Mouse (Mus musculus) lung, postnatal 4 days (tissue): ENCODE measurements around the gene Gxylt2.
A peak's percentile ranks its signal among the peaks of the same experiment; 100 is the strongest.

Source experiments
- DNase-seq, 2 experiments: peaks; one replicate each; pipeline ENCODE4 v3.0.0; 2021

The Gxylt2 gene

DNA sequence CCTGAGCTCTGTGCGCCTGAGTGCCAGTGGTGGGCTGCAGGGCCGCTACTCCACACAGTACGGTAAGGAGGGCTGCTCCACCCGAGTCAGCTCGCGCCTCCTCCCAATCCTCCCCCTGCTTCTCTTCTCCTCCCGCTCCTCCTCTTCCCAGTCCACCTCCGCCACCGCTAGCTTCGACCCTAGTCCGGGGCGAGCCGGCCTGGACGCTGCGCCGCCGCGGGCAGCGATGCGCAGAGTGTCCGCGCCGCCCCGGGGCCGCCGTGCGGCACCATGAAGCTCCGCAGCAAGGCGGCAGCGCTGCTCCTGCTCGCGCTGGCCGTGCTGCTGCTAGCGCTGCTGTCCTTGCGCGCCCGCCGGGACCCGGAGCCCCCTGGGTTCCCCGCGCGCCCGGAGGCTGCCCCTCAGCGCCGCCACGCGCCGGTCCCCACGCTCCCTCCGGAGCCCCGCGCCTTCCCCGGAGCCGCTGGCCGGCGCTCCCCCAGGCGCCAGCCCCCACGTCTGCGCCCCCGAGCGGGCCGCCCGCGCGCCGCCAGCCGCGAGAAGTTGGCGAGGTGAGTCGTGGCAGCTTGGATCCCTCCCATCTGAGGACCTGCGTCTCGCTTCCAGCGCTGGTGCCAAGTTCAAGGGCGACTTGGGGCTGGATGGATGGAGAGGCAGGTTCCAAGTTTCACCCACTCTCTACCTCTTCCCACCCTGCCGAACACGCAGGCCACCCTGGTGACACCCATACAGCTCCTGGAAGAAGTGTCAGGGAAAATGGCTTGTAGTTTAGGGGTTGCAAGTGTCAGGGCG is at the start of gene Gxylt2:
TSS of gene Gxylt2 (plus strand) at position 161 of the 792 bp plus-strand sequence.
- peak; percentile 42 to 67 for DNase-seq

DNA sequence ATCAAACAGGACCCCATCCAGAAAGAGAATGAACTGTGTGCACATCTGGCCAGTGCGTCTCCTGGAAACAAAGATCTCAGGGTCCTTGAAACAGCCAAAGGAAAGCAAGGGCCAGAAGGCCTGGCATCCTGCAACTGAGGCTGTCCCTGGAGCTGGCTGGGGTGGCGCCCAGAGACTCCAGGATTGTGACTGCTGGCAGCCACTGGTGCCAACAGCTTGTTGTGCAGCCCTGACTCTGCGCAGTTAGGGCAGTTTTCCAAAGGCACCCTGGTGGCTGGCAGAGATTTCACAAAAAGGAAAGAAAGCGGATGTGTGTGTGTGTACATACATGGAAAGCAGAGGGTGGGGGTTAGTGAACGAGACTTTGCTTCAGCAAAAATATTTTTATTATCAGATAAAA is 44.1 kb upstream of the Gxylt2 start:
- peak; percentile 30 to 68 for DNase-seq

DNA sequence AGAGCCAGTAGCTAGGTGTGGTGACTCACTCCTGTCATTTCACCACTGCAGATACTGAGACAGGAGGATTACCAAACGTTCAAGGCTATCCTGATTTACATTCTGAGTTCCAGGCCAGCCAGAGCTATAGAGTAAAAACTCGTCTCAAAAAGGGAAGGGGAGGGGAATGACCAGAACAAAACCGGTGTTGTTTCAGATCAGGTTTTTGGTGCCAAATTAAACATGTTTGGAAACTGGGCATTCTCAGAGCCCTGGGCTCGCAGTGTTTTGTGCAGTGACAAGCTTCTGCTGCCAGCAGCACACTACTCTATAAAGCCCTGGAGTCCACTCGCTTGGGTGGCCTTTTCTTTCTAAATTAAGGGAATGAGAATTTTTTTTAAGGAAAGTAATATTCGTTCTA is 42.3 kb upstream of the Gxylt2 start:
- no peak for DNase-seq

DNA sequence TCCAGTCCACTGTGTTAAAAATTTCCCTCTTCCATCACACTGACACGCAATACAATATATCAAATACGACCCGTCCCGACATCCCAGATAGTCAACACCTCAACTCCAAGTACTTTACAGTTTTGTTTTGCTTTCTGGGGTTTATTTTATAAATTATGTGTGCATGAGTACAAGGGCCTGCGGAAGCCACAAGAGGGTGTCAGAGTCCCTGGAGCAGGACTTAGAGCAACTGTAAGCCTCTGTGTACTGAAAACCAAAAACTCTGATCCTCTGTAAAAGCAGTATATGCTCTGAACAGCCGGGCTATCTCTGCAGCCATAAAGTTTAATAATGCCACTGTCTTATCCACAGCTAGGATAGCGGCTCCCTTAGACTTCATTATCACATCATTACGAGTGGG is 36.9 kb upstream of the Gxylt2 start:
- no peak for DNase-seq

DNA sequence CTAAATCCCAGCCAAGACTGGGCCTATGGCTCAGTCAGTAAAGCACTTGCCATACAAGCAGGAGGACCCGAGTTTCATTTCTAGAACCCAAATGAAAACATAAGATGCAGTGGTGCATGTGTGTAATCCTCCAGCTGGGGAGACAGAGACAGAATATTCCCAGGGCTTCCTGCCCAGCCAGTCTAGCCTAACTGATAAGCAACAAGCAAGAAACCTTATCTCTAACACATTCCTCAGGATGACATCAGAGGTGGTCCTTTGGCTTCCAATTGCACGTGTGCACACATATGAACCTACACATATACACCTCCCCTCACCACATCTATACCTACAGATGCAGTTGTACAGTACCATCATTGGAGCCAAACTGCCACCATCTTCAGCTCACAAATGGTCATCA is 35.7 kb upstream of the Gxylt2 start:
- DNase-seq = no peak

DNA sequence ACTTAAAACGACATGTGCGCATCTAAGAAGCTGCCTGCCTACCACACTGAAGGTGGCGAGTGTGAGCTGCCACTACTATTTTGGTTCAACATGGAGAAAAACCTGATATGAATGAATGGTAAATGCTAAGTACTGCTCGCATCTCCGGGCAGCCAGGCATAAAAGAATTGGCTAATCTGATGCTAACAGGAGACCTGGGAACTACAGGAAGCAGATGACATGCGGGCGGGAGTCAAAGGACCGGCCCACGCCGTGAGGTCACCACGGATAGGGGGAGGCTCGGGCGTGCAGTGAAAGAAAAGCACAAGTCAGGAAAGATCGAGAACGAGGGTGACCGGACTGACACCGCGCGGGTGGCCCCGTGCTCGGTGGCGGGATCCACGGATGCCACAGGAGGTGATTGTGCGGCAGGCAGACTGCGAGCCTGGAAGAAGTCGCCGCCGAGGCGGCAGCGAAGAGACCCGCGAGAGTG is 34.1 kb upstream of the Gxylt2 start:
- peak; percentile 63 to 64 for DNase-seq

DNA sequence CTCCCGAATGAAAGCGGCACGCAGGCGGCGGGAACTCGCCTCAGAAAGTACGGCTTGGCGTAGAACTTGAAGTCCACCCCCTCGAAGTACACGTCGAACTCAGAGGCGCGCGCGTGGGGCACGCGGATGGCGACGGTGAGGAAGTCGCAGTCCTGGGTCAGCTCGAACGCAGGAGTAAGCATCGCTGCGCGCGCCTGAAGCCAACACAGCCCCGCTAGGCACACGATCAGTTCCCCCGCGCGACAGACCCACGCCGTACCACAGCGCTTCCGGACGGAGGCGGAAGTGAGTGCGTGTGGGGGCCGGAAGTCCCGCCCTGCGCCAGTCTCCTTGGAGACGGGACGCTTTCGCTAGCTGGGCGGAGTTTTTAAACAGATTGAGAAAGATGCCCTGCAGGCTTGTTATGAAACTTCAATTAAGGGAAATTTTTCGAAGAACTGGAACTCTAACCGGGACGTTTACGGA is 33.6 kb upstream of the Gxylt2 start, which contains the start of gene Shq1:
TSS of gene Shq1 (minus strand) at position 278 of the 465 bp plus-strand sequence.
- DNase-seq = peak; percentile 91

DNA sequence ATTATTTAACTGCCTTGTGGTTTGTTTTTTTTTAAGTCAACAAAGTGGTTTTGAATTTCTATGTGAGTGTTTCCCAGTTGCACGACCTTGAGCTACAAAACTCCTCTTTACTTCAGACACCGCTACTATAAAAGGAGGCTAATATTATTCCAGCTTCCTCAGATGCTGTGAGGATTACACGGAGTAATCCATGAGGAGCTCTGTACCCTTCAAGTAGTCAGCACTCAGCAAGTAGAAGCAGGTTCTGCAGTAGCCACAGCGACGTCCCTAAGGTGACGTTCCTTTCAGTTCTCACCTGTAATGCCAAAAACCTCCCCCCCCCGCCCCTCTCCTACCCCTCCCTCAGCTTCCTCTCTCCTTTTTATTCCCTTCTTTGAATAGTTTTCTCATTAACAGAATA is 33.1 kb upstream of the Gxylt2 start:
- DNase-seq = no peak

DNA sequence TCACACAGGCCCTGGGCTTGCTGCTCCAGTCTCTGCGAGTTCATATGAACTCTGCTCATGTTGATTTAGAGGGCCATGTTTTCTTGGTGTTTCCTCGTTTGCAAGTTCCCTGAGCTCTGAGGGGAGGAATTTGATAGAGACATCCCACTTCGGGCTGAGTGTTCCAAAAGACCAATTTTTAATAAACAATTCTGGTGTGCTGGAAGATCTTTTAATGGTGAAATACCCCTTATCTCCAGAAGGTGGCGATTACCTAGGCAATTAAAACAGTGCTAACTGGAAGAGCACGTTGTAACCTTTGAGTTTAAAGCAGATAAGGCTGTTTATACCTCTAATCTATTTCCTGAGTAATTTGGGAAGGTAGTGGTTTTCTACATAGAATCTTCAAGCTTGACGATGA is 29.6 kb upstream of the Gxylt2 start:
- DNase-seq = no peak

DNA sequence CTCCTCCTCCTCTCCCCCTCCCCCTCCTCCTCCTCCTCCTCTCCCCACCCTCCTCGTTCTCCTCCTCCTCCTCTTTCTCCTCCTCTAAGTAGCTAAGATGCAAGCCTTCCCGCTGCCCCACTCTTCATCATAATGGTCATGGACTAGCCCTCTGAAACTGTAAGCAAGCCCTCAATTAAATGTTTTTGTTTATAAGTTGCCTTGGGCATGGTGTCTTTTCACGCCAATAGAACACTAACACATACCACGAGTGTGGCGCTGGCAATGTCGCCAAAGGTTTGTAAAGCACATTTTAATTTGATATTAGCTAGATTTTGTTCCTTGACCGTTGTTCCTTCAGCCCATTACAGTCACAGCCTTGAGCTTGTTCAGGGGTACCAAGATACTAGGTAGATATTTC is 28.1 kb upstream of the Gxylt2 start:
- no peak for DNase-seq

DNA sequence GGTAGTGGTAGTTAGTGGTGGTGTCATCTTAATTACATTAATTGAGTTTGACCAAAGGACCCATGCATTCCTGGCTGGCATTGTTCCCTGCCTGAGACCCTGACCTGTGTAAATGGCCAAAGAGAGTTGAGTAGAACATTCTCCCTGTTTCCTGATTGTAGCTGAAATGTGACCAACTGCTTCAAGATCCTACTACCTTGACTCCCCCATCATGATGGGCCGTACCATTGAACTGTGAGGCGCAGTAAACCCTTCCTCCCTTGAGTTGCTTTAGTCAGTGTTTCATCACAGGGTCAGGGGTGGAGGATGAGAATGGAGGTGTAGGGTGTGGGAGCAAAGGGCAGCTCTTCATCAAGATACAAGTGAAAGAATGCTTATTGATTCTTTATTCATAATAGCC is 25.9 kb upstream of the Gxylt2 start:
- no peak for DNase-seq

DNA sequence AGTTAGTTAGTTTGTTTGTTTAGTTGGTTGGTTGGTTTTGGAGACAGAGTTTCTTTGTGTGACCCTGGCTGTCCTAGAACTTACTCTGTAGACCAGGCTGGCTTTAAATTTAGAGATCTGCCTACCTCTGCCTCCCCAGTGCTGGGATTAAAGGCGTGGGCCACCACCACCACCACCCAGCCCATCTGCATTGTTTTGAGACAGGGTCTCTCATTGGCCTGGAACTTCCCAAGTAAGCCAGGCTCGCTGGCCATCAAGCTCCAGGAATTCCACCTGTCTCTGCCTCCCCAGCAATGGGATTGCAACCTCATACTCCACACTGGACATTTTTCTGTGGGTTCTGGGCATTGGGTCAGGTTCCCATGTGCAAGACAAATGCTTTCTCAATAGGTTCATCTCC is 18.2 kb upstream of the Gxylt2 start:
- no peak for DNase-seq

DNA sequence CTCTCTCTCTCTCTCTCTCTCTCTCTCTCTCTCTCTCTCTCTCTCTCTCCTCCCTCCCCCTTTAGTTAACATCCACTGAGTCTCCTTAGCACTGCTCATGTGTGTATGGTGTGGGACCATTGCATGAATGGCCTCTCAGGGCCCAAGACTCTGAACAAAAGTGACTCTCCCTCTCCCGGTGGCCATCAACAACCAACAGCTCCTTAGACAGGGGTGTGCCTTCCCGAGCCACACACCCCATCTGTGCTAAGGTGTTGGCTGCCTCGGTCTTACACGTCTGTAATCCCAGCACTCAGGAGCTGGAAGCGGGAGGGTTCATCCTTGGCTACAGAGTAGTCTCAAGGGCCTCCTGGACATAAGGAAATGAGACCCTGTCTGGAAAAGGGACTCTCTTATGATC is 4.5 kb upstream of the Gxylt2 start:
- DNase-seq = no peak

DNA sequence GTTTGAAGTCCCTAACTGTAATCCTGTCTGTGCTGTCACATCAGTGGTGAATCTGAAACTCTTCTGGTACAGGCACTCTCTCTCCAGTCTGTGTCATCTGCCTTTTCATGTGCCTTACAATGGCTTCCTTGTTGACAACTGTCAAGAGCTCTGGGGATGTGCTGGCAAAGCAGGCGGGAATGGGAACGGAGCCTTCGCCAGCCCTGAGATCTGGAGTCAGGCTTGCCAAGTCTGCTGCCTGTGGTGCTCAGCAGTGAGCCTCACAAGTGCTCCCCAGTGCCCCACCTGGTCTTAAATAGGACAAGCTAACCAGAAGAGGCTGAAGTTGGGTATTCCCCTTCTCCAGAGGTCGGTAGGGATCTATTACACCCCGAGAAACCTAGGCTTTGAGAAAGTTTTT is 3.8 kb upstream of the Gxylt2 start:
- no peak for DNase-seq

DNA sequence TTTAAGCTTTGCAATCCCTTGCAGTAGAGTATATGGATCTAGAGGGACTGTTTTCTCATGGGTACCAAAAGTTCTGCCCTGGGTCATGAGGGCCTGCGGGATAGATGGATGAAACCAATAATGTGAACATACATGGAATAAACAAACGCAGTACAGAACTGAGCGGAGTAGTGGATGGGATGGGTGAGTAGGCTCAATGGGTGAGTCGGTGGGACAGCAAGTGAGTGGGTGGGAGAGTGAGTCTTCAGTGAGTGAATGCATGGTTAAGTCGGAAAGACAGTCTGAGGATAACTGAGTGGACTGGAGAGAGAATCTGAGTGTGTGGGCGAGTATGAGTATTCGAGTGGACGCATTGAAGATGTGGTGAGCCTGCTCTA is 349 bp upstream of the Gxylt2 start:
- DNase-seq = no peak

DNA sequence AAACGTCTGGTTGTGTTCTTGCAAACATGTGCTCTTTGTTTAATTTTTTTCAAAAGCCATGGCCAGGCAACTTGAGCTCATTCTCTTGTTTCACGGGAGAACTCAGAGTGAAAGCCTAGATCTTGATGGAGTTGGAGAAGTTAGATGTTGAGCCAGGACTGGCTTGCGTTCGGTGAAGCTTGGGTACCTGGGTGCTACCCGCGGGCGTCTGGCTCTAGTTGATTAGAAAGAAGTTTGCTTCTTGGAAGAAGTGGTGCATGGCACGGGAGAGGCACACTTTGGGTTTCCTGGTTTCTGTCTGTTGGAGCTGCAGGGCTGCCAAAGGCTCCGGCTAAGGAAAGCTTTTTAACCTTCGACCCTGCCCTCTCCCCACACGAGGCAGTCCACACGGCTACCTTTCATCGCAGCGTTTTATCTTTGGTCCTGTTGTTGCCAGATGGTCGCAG is 855 bp downstream of the Gxylt2 start:
- DNase-seq = no peak

DNA sequence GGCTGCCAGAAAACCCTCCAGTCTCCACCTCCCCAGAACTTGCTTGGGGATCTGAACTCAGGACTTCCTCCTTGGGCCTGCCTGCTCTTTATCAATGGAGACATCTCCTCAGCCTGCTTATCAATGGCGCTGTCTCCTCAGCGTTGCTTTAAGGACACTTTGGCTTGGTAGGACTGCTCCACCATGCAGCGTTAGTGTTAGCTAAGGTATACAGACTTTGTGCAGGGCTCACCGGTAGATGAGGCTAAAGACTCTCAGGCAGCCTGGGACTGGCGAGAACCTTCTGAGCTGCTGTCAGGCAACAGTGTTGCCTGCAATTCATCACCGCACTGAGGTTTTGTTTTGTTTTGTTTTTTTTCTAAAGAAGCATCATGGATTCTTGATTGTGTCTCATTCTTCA is 2.3 kb downstream of the Gxylt2 start:
- DNase-seq = no peak

DNA sequence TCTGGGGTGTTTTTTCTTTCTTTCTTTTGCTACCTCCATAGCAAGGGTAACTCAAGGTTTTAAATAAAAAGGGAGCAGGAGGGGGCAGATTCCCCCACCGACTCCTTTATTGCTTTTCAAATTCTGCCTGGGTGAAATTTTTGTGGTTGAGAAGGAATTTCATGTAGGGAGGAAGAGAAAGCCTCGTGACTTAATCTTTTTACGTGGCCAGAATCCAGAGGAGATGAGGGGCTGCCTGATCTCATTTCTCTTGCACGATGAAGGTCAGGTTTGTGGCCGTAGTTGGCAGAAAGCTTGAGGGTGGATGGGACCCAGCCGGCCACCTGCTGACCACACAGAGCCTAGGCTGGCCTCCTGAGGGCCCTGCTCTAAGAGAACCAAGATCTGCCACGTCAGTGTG is 3.0 kb downstream of the Gxylt2 start:
- no peak for DNase-seq

DNA sequence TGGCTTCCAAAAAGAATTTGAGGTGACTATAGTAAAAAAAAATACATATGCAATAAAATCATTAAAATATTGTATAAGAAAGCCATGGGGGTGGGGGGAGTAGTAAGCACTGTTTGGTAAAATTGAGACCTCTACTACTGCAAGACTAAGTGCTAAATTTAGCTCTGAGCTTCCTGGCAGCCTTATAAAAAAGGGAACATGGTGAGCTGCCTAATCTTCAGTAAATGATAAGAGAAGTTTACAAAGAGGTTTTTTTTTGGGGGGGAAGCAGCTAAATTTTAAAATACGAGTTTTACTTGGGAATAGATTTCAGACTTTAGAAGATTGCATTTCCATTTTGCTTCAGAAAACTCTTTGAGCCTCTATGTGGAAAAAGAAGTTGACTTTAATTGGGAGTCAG is 3.7 kb downstream of the Gxylt2 start:
- DNase-seq = no peak

DNA sequence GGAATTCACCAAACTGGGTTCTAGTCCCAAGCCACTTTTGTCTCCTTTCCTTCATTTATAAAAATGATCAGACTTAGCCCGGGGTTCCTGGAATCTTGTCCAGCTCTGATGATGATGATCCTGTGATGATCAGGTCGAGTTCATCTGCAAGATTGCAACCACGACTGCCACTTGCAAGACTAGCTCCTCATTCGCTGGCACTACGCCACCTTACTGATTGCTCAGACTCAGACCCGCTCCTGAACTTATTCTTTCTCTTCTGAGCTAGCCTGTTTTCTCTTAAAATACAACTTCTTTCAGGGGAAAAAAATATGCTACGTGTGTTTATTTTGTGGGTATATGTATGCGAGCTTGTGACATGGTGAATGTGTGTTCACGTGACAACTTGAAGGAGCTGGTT is 4.5 kb downstream of the Gxylt2 start:
- no peak for DNase-seq

DNA sequence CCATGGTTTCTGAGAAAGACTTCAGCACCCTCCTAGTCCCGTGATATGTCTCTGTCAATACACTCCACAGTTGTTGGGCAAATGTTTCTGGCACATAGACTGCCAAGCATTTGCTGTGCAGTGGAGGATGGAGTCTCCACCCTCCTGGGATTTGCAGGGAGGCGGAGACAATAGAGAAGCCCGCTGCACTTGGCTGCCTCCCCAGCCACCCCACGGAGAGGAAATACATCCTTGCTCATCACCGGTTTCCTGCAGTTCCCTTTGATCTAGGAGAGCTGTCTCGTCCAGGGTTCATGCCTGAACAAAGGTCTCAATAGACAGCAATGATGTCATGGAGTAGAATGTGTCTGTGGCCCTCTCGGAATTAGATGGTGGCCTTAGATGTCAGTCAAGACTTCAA is 4.9 kb downstream of the Gxylt2 start:
- DNase-seq = peak; percentile 69 to 87

DNA sequence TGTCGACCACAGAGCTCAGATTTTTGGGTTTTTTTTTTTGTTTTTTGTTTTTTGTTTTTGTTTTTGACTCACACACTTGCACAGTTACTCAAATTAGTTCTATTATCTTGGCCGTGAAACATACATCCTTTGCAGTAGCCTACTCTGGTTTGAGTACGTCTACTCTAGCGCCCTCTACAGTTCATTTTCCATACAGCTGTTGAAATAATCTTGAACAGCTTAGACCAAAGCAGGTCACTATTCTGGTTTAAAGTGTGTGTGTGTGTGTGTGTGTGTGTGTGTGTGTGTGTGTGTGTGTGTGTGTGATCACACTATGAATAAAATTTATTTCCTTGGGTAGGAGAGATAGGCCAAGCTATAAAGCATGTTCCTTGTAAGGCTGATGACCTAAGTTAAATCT is 5.6 kb downstream of the Gxylt2 start:
- DNase-seq = no peak

DNA sequence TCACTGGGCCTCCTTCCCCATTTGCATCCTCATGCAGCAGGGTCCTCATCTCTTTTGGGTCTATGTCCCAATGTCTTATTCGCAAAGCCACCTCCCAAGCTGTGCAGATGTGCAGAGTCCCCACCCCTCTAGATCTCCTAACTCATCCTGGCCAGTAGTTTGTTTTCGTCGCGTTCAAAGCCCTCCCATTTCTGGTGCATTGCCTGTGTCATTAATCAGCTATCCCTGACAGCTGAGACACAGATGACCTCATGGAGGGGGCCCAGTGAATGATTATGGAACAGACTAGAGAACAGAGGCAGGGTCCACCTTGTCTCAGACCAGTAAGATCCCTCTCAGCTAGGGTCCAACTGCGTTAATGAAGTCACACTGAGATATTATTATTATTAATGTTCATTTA is 6.3 kb downstream of the Gxylt2 start:
- DNase-seq = no peak

DNA sequence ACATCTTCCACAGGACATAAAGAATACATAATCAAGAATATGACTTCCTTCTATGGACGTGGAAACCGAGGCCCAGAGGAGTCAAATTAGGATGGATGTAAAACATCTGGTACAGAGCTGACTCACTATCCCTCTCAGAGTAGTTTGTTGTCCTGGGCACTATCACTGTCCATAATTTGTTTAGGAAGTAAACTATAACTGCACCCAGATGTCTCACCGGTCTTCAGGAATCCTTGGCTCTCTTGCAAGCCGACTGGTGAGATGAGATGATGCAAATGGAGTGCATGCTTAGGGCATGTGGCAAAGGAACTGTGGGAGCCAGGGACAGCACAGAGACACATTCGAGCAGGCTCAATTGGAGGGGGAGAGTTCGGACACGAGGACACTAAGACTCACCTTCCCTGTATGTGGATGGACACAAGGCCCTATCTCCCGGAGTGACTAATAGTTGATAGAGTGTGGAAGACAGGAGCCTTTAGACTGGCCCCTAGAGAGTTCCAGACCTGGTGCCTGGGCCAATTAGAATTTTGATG is 10.8 kb downstream of the Gxylt2 start:
- no peak for DNase-seq

DNA sequence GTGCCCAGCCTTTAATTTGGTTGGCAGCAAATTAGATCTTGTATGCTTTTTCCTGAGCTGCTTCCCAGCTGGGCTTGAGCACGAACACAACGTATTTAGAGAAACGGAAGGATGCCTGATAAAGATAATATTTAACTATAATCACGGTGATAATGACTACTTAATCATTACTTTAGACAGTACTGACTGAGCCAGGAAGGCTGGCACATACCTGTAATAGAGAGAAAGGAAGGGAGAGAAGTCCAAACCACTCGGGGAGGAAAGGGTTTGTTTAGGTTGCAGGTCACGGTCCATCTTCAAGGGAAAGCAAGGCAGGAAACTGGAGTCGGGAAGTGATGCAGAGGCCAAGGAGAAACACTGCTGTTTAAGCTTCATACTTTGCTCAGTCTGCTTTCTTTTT is 11.6 kb downstream of the Gxylt2 start:
- peak in 1 of 2 experiments; percentile 34 for DNase-seq
